Mouse (Mus musculus): Measurements from ENCODE around the gene Higd1a. TPM values are rescaled to one million over a fixed set of nuclear protein-coding genes. Genes with fewer than 3 reads are reported as not detected.

Higd1a gene
- polyA plus RNA-seq, 1 experiment from 2014 or later, result 144 TPM

DNA sequence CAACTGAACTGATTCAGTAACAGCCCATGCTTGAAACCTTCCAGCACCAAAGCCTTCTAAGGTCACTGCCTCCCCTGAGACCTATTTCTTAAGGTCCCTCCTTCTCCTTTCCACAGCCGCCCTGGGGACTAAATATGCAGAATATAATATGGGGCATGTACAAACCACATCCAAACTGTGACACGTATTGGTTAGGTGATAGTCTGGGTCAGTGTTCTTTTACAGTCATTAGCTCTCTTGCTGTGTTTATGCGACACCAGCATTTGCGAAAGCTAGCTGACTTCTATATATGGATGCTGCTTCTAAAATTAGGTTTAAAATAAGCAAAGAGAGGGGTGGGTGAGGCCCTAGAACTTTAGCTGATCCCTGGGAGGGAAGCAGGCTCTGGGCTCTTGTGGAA, 38.7 kb upstream of the Higd1a start:
- Histone ChIP-seq H3K36me3 (no peaks in the 10 kb centered on the region), H3K4me2 (no peak overlapping the region), H3K9me3 (no peaks in the 10 kb centered on the region), H3K27me3 (no peaks in the 10 kb centered on the region), H3K4me1 (replicated peaks) (no peaks in the 10 kb centered on the region), H3K9ac (no peak overlapping the region), H3K27ac (no peak overlapping the region), H3K4me3 (no peak overlapping the region)
- no peak for ATAC-seq (ENCODE audit: low FRiP score)
- 91% methylated on average over 4 of the region's 4 CpGs for WGBS

GRCm38 (mm10) chr9:121895392-121895993, 37.3 kb upstream of the Higd1a start:
- 75% methylated on average over 7 of the region's 7 CpGs for WGBS

DNA sequence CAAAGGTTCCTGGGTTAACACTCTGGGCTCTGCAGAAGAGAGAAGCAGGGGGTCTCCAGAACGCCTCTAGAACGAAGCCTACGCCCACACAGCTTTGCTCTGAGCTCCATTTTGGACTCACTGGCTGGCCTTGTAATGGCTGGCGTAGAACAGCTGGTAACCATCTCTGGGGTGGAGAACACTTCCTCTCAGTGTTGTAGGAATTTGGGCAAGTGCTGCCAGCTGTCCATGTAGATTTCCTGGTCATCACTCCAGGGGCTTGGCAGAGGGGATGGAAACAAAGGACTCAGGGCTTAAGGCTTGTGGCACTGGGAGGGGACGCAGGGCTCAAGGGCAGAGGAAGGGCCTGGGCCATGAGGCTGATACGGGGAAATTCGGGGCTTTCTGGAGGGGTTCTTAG, 36.3 kb upstream of the Higd1a start:
- no peak for ATAC-seq (ENCODE audit: low FRiP score)
- H3K4me2 ChIP-seq, result no peak overlapping the region
- peaks cover 10% of the 10 kb centered on the region for H3K4me1 ChIP-seq (replicated peaks)
- H3K4me3 ChIP-seq, result no peak overlapping the region
- H3K27me3 ChIP-seq, result no peaks in the 10 kb centered on the region
- no peak overlapping the region for H3K27ac ChIP-seq
- H3K36me3 ChIP-seq, result no peaks in the 10 kb centered on the region
- H3K9ac ChIP-seq, result no peak overlapping the region
- H3K9me3 ChIP-seq, result no peaks in the 10 kb centered on the region
- 83% methylated on average over 7 of the region's 7 CpGs for WGBS

More at GRCm38 (mm10) chr9:121895392-121895993, 37.3 kb upstream of the Higd1a start:
- Histone ChIP-seq H3K4me1 (replicated peaks) (peaks cover 5% of the 10 kb centered on the region), H3K9ac (no peak overlapping the region), H3K9me3 (no peaks in the 10 kb centered on the region), H3K36me3 (no peaks in the 10 kb centered on the region), H3K4me3 (no peak overlapping the region), H3K4me2 (no peak overlapping the region), H3K27me3 (no peaks in the 10 kb centered on the region), H3K27ac (no peak overlapping the region)
- ATAC-seq (ENCODE audit: low FRiP score), result no peak

- Histone ChIP-seq H3K36me3 (no peaks in the 10 kb centered on the region), H3K4me2 (no peak overlapping the region), H3K27me3 (no peaks in the 10 kb centered on the region), H3K4me1 (replicated peaks) (peaks cover 10% of the 10 kb centered on the region), H3K9me3 (no peaks in the 10 kb centered on the region), H3K27ac (no peak overlapping the region), H3K9ac (no peak overlapping the region), H3K4me3 (no peak overlapping the region)
- whole genome bisulfite sequencing, result 90% methylated on average over 12 of the region's 12 CpGs
- ATAC-seq (ENCODE audit: low FRiP score), result no peak
Observed at GRCm38 (mm10) chr9:121892057-121892687, 34.0 kb upstream of the Higd1a start.

DNA sequence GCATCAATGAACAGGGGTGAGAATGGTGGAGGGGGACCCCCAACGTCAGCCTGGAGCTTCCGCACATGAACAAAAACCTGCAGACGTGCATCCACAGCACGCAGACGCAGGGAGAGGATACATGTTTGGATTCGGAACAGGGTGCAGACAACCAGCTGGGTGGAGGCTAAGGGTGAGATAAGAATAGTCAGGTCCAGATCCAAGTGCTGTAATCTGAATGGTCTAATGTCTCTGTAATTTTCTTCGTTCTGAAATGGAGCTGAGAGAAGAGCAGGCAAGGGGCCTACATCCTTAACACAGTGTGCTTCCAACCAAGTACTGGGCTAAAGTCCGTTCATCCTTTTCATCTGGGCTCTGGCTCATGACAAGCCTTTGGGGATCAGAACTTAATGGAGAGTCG, 33.1 kb upstream of the Higd1a start:
- Histone ChIP-seq H3K36me3 (no peaks in the 10 kb centered on the region), H3K4me2 (no peak overlapping the region), H3K4me1 (replicated peaks) (peaks cover 10% of the 10 kb centered on the region), H3K27ac (no peak overlapping the region), H3K4me3 (no peak overlapping the region), H3K27me3 (no peaks in the 10 kb centered on the region), H3K9me3 (no peaks in the 10 kb centered on the region), H3K9ac (no peak overlapping the region)
- ATAC-seq (ENCODE audit: low FRiP score), result no peak
- 92% methylated on average over 9 of the region's 9 CpGs for WGBS

DNA sequence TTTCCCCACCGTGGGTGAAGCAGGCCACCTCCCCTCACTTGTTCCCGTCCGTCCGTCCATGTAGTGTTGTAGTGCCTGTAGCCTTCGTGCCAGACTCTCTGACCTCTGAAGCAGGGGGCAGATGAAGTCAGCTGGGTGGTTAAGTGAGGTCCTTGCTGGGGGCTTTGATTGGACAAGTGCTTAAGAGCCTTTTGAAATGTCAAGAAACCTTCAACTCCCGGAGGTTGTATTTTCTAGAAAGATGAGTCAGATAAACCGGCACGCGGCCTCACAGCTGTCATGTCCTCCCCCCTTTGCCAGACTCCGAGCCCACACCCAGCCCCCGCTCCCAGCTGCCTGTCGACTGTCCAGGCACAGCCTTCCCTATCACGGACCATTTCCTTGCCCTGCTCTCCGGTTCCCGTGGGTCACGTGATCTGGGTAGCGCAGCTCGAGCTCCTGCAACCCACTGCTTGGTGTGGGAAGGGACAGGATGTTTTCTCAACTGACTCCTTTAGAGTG, 32.3 kb upstream of the Higd1a start:
- H3K4me1 ChIP-seq (replicated peaks), result peaks cover 10% of the 10 kb centered on the region
- H3K4me3 ChIP-seq, result no peak overlapping the region
- H3K36me3 ChIP-seq, result no peaks in the 10 kb centered on the region
- H3K27ac ChIP-seq, result no peak overlapping the region
- H3K9me3 ChIP-seq, result no peaks in the 10 kb centered on the region
- H3K9ac ChIP-seq, result no peak overlapping the region
- H3K4me2 ChIP-seq, result peak overlapping the region; percentile 26
- WGBS, result 32% methylated on average over 18 of the region's 18 CpGs
- H3K27me3 ChIP-seq, result no peaks in the 10 kb centered on the region
- ATAC-seq (ENCODE audit: low FRiP score), result no peak

- Histone ChIP-seq H3K9me3 (no peaks in the 10 kb centered on the region), H3K27ac (no peak overlapping the region), H3K36me3 (no peaks in the 10 kb centered on the region), H3K4me3 (no peak overlapping the region), H3K4me2 (no peak overlapping the region), H3K4me1 (replicated peaks) (peaks cover 10% of the 10 kb centered on the region), H3K27me3 (no peaks in the 10 kb centered on the region), H3K9ac (no peak overlapping the region)
- no peak for ATAC-seq (ENCODE audit: low FRiP score)
- 75% methylated on average over 4 of the region's 4 CpGs for WGBS
Observed at GRCm38 (mm10) chr9:121889927-121890440, 31.8 kb upstream of the Higd1a start.

DNA sequence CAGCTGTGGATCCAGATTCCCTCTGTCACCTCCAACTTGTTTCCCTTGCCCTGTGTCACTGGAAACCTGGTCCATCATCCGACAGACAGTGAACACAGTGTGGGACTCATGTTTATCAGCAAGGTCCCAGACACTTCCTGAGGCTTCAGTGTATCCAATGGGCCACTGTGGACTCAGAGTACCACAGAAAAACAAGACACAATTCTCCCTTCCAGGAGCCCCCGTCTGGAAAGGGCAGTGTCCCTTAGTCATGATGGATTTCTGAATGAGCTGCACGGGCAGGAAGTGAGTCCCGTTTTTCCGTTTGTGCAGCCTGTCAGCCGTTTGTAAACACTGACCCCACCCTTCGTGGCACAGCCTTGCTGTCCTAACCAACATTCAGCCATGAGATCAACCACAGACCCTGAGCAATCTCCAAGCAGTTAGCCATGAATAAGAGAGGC, 23.9 kb upstream of the Higd1a start:
- whole genome bisulfite sequencing, result 84% methylated on average over 7 of the region's 7 CpGs
- H3K9me3 ChIP-seq, result no peaks in the 10 kb centered on the region
- no peak for ATAC-seq (ENCODE audit: low FRiP score)
- no peak overlapping the region for H3K4me2 ChIP-seq
- H3K27me3 ChIP-seq, result no peaks in the 10 kb centered on the region
- no peak overlapping the region for H3K27ac ChIP-seq
- no peaks in the 10 kb centered on the region for H3K36me3 ChIP-seq
- 0 out of 2 replicates have a peak, but pooled peaks cover 3% of the 10 kb centered on the region for H3K4me1 ChIP-seq (replicated peaks)
- no peak overlapping the region for H3K9ac ChIP-seq
- no peak overlapping the region for H3K4me3 ChIP-seq

- 0 out of 2 replicates have a peak overlapping the region, but pooled peaks have one; percentile 16 for H3K4me2 ChIP-seq
- no peaks in the 10 kb centered on the region for H3K27me3 ChIP-seq
- no peak overlapping the region for H3K27ac ChIP-seq
- no peak overlapping the region for H3K9ac ChIP-seq
- 80% methylated on average over 6 of the region's 6 CpGs for WGBS
- no peaks in the 10 kb centered on the region for H3K9me3 ChIP-seq
- H3K36me3 ChIP-seq, result no peaks in the 10 kb centered on the region
- H3K4me1 ChIP-seq (replicated peaks), result 0 out of 2 replicates have a peak, but pooled peaks cover 3% of the 10 kb centered on the region
- ATAC-seq (ENCODE audit: low FRiP score), result no peak
- H3K4me3 ChIP-seq, result no peak overlapping the region
Observed at GRCm38 (mm10) chr9:121881301-121881700, 23.1 kb upstream of the Higd1a start.

DNA sequence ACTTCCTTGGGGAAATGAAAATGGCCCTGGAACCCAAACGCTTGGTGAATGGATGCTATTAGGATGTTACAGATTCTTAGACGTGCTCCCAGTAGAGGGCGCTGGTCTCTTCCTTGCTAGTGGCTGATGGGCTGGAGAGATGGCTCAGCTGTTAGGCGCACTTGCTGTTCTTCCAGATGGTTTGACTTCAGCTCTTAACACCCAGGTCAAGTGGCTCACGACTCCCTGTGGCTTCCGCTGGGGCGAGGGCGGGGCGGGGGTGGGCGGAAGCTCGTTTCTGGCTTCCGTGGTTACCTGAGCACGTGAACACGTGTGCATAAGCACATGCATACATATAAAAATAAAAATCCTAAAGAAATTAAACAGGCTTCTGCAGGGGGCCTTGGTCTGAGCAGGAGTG, 22.7 kb upstream of the Higd1a start:
- 0 out of 2 replicates have a peak, but pooled peaks cover 3% of the 10 kb centered on the region for H3K4me1 ChIP-seq (replicated peaks)
- H3K27me3 ChIP-seq, result no peaks in the 10 kb centered on the region
- no peak overlapping the region for H3K27ac ChIP-seq
- no peak for ATAC-seq (ENCODE audit: low FRiP score)
- WGBS, result 25% methylated on average over 14 of the region's 14 CpGs
- no peaks in the 10 kb centered on the region for H3K9me3 ChIP-seq
- 0 out of 2 replicates have a peak overlapping the region, but pooled peaks have one; percentile 16 for H3K4me2 ChIP-seq
- no peak overlapping the region for H3K4me3 ChIP-seq
- no peak overlapping the region for H3K9ac ChIP-seq
- H3K36me3 ChIP-seq, result no peaks in the 10 kb centered on the region

GRCm38 (mm10) chr9:121877052-121877740, 19.0 kb upstream of the Higd1a start:
- Histone ChIP-seq H3K36me3 (no peaks in the 10 kb centered on the region), H3K27ac (no peak overlapping the region), H3K4me1 (replicated peaks) (0 out of 2 replicates have a peak, but pooled peaks cover 3% of the 10 kb centered on the region), H3K9ac (peak overlapping the region; percentile 35; the same call in 1 of the 2 replicates), H3K4me2 (no peak overlapping the region), H3K9me3 (no peaks in the 10 kb centered on the region), H3K27me3 (0 out of 2 replicates have a peak, but pooled peaks cover 3% of the 10 kb centered on the region), H3K4me3 (no peak overlapping the region)
- WGBS, result 18% methylated on average over 3 of the region's 3 CpGs
- no peak for ATAC-seq (ENCODE audit: low FRiP score)

DNA sequence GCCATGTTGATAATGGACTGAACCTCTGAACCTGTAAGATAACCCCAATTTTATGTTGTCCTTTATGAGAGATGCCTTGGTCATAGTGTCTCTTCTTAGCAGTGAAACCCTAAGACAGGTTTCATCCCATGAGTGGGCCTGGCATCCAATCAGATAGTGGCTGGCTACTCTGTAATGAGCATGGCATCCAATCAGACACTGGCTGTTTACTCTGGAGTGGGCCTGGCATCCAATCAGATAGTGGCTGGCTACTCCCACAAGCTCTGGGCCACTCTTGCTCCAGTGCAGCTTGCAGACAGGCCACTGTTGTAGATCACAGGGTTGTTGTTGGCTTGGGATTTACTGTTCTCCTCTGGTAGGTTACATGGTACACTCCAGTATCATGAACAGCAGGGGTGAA, 15.4 kb upstream of the Higd1a start:
- no peaks in the 10 kb centered on the region for H3K9me3 ChIP-seq
- H3K27ac ChIP-seq, result no peak overlapping the region
- H3K36me3 ChIP-seq, result no peaks in the 10 kb centered on the region
- peaks cover 16% of the 10 kb centered on the region for H3K4me1 ChIP-seq (replicated peaks)
- ATAC-seq (ENCODE audit: low FRiP score), result no peak
- no peak overlapping the region for H3K4me3 ChIP-seq
- H3K27me3 ChIP-seq, result 0 out of 2 replicates have a peak, but pooled peaks cover 3% of the 10 kb centered on the region
- H3K9ac ChIP-seq, result no peak overlapping the region
- no peak overlapping the region for H3K4me2 ChIP-seq
